In the genomic region with DNA sequence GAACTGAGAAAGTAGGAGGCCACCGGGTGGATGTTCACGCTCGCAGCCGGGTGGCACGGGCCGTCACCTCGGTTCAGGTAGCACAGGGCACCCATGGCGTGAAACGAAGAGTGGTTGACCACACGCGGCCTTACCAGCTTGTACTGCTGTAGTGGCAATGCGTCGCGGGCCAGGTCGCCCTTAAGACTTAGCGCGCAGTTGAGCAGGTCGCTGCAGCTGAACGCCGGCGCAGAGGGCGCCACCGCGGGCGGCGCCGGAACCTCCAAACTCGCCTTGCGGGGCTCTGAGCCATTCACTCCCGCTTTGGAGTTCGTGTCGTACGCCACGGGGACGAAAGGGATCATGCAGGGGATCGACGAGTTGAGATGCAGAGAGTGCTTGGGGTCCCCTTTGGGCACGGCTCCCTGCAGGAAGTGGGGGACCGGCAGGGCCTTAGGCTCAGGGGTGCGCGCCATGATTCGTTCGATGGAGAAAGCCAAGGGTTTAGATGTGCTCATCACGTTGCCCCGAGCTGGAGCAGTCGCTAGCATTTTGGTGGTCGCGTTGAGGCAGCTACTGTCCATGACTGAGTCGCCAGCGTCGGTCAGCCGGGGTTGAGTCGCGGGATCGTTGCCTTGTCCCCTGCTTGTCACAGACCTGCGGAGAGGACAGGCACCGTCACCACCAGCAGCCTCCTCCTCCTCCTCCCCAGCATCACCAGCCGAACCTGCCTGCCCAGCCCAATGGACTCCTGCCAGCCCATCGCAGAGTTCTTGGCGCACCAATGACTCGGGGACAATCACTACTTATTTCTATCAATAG, we compare ENCODE assay signal across 9 mouse cellular contexts. TPM values are rescaled to one million over a fixed set of nuclear protein-coding genes. Genes with fewer than 3 reads are reported as not detected.
A peak's percentile ranks its signal among the peaks of the same experiment; 100 is the strongest.
DNase-seq lines count a peak whose midpoint lies in the region; ATAC-seq and TF ChIP-seq lines count a peak whose summit lies in the region.
"Had no signal": no experiment of that assay in that cellular context is flagged by ENCODE, and none has a peak within 500 bp of the region (broad histone marks: within the 10 kb centered on the region; RNA-seq: fewer than 3 reads in every experiment).

No protein-coding gene starts in this region.

- H3K27me3 ChIP-seq in testis, adult 2 months (ENCODE audit: control insufficient read depth, insufficient read depth, low read length): peaks cover 7% of the 10 kb centered on the region
- peaks cover 80% of the 10 kb centered on the region for H3K27me3 ChIP-seq in liver, embryonic 16.5 days (ENCODE audit: control insufficient read depth, insufficient read depth, low read depth, low read length)

- H3K4me3 ChIP-seq in testis, adult 2 months (ENCODE audit: control insufficient read depth, low read depth, low read length): peak overlapping the region; percentile 3; the same call in 1 of the 2 replicates
- no peak overlapping the region for H3K4me3 ChIP-seq in liver, embryonic 16.5 days (ENCODE audit: low read depth, low read length)
- H3K4me3 ChIP-seq in left cerebral cortex, adult 2 months: no peak overlapping the region

- H3K4me1 ChIP-seq in testis, adult 2 months (ENCODE audit: control insufficient read depth, insufficient read depth, low read length): peaks cover 12% of the 10 kb centered on the region
- no peaks in the 10 kb centered on the region for H3K4me1 ChIP-seq in liver, embryonic 16.5 days (ENCODE audit: control insufficient read depth, low read depth, low read length)

- peak overlapping the region; percentile 20; the same call in 1 of the 2 replicates for H3K4me2 ChIP-seq in liver, embryonic 16.5 days (ENCODE audit: low read depth, low read length)

- no peak for ATAC-seq in liver, embryonic 16.5 days (ENCODE audit: low read depth)

- H3K36me3 ChIP-seq in testis, adult 2 months (ENCODE audit: control insufficient read depth, insufficient read depth, low read length): no peaks in the 10 kb centered on the region
- no peaks in the 10 kb centered on the region for H3K36me3 ChIP-seq in liver, embryonic 16.5 days (ENCODE audit: control insufficient read depth, insufficient read depth)

- peak; percentile 48 for DNase-seq in embryo, embryonic 10 days (ENCODE audit: low spot score)
- no peak for DNase-seq in embryo, embryonic 11 days
- no peak for DNase-seq in testis, postnatal 14 days (ENCODE audit: low spot score)
- no peak for DNase-seq in left cerebral cortex, adult 2 months (ENCODE audit: extremely low spot score in 1 of 2, low spot score in 2 of 2)
- DNase-seq in left cerebral cortex, adult 18-20 months (ENCODE audit: low spot score in 2 of 2): no peak
- DNase-seq in right cerebral cortex, postnatal 25 days: no peak

- no peak for TF ChIP-seq CTCF in testis, adult 2 months (IDR thresholded peaks at IDR 0.05; ENCODE audit: control insufficient read depth, insufficient read depth, insufficient replicate concordance, low read depth, low read length)
- no peak for TF ChIP-seq CTCF in left cerebral cortex, adult 2 months (IDR thresholded peaks at IDR 0.05)

- TF ChIP-seq POLR2A in testis, adult 2 months (IDR thresholded peaks at IDR 0.05; ENCODE audit: control insufficient read depth, low read depth, low read length): no peak

- intact Hi-C loops in left cerebral cortex, adult 2 months (cut with DNase I): loop anchor here (10.0 kb wide), 1 partner anchor 1043 kb away; no protein-coding TSS in a partner anchor

- H3K9ac ChIP-seq in liver, embryonic 16.5 days (ENCODE audit: low read depth, low read length): no peak overlapping the region

- H3K27ac ChIP-seq in testis, adult 2 months (ENCODE audit: control insufficient read depth, insufficient read depth, low read depth, low read length): no peak overlapping the region
- H3K27ac ChIP-seq in liver, embryonic 16.5 days (ENCODE audit: low read length): no peak overlapping the region
- H3K27ac ChIP-seq in left cerebral cortex, adult 2 months: no peak overlapping the region
- H3K27ac ChIP-seq: macrophage had no signal

- under 1% methylated on average over 60 of the region's 61 CpGs for WGBS in liver, embryonic 16.5 days (ENCODE audit: insufficient replicate concordance)

- H3K9me3 ChIP-seq in liver, embryonic 16.5 days (replicated peaks; ENCODE audit: control insufficient read depth, low read length): no peaks in the 10 kb centered on the region

RNA-seq across cellular contexts. Expression of a gene that starts 0.5 kb away (rescaled TPM):
- polyA plus RNA-seq in testis, adult 2 months (2012; rRNA removed): 0.05 TPM in 2 replicates
- polyA plus RNA-seq in liver, embryonic 16.5 days (2015; fragmentation: Nextera tagmentation; extraction: Ambion mirVana): not detected in 2 replicates
- under 1 TPM; 0.19 to 0.23 TPM for total RNA-seq in left cerebral cortex, adult 2 months (2021)
- under 1 TPM in 1 of 2 experiments, not detected in 1; 0.14 TPM for total RNA-seq in left cerebral cortex, adult 18-20 months (2021)
- polyA plus RNA-seq: macrophage had no signal
